Mouse (Mus musculus) right cerebral cortex, postnatal 14 days (tissue): ENCODE results near the gene Bahcc1.

Experiments
- DNase-seq: peaks from one replicate; pipeline ENCODE4 v3.0.0; 2022

The Bahcc1 gene

GRCm38 (mm10) chr11:120303559-120304349 is 71.0 kb downstream of the Bahcc1 start:
- no peak for DNase-seq

- no peak for DNase-seq
Observed at GRCm38 (mm10) chr11:120304350-120304694, 71.6 kb downstream of the Bahcc1 start.

GRCm38 (mm10) chr11:120304886-120305534 is 72.3 kb downstream of the Bahcc1 start:
- DNase-seq = peak; percentile 83

- peak; percentile 4 for DNase-seq
Observed at GRCm38 (mm10) chr11:120305535-120306365, 73.0 kb downstream of the Bahcc1 start.

GRCm38 (mm10) chr11:120306366-120307131 is 73.8 kb downstream of the Bahcc1 start:
- DNase-seq = peak; percentile 3

GRCm38 (mm10) chr11:120307132-120307413 is 74.3 kb downstream of the Bahcc1 start:
- DNase-seq = no peak

- peak; percentile 98 for DNase-seq
Observed at GRCm38 (mm10) chr11:120307566-120308430, 75.1 kb downstream of the Bahcc1 start.

GRCm38 (mm10) chr11:120308441-120309320 is 75.9 kb downstream of the Bahcc1 start:
- no peak for DNase-seq

- peak; percentile 93 for DNase-seq
Observed at GRCm38 (mm10) chr11:120310813-120311312, 78.1 kb downstream of the Bahcc1 start.

- DNase-seq = no peak
Observed at GRCm38 (mm10) chr11:120311561-120311960, 78.8 kb downstream of the Bahcc1 start.

GRCm38 (mm10) chr11:120312069-120312468 is 79.3 kb downstream of the Bahcc1 start:
- no peak for DNase-seq

GRCm38 (mm10) chr11:120313906-120314685 is 81.3 kb downstream of the Bahcc1 start:
- DNase-seq = no peak

GRCm38 (mm10) chr11:120314721-120315415 is 82.1 kb downstream of the Bahcc1 start:
- no peak for DNase-seq

GRCm38 (mm10) chr11:120315416-120315761 is 82.6 kb downstream of the Bahcc1 start:
- DNase-seq = no peak

GRCm38 (mm10) chr11:120315832-120316689 is 83.3 kb downstream of the Bahcc1 start:
- peak; percentile 81 for DNase-seq

- DNase-seq = no peak
Observed at GRCm38 (mm10) chr11:120316690-120317254, 84.0 kb downstream of the Bahcc1 start.

GRCm38 (mm10) chr11:120317456-120317855 is 84.7 kb downstream of the Bahcc1 start:
- DNase-seq = no peak

- no peak for DNase-seq
Observed at GRCm38 (mm10) chr11:120319310-120319709, 86.6 kb downstream of the Bahcc1 start.
